Mouse (Mus musculus) lung, embryonic 16.5 days (tissue): ENCODE data around the gene Fam198a. TPM values are rescaled to one million over a fixed set of nuclear protein-coding genes. Genes with fewer than 3 reads are reported as not detected.

Source experiments
- ATAC-seq: fragments of 200-750 bp; cut with Nextera tagmentation; 2 replicates; pipeline ENCODE4 v1.8.0; 2017; ENCODE audit warnings: low read depth, mild to moderate bottlenecking, moderate library complexity
- H3K27ac ChIP-seq: fragments of 300-500 bp; sonication (generic); 2 replicates; pipeline ENCODE4 v1.5.1; 2014; ENCODE audit warnings: mild to moderate bottlenecking, control low read depth, low read length
- H3K27me3 ChIP-seq: fragments of 300-500 bp; sonication (generic); 2 replicates; pipeline ENCODE4 v1.6.1; 2014; ENCODE audit warnings: low read depth, low read length, mixed read lengths; ENCODE audit not compliant: control insufficient read depth, insufficient read depth
- H3K36me3 ChIP-seq: fragments of 300-500 bp; sonication (generic); 2 replicates; pipeline ENCODE4 v1.6.1; 2014; ENCODE audit warnings: low read length; ENCODE audit not compliant: control insufficient read depth, insufficient read depth
- H3K4me1 ChIP-seq: fragments of 300-500 bp; sonication (generic); replicated peaks from 2 replicates; pipeline ENCODE4 v1.6.1; 2014; ENCODE audit warnings: low read length, mixed read lengths; ENCODE audit not compliant: control insufficient read depth, insufficient read depth
- H3K4me2 ChIP-seq: fragments of 300-500 bp; sonication (generic); 2 replicates; pipeline ENCODE4 v1.6.1; 2014; ENCODE audit warnings: low read depth, low read length, control low read depth
- H3K4me3 ChIP-seq: fragments of 300-500 bp; sonication (generic); 2 replicates; pipeline ENCODE4 v1.5.1; 2014; ENCODE audit warnings: mild to moderate bottlenecking, low read length, control low read depth
- H3K9ac ChIP-seq: fragments of 300-500 bp; sonication (generic); 2 replicates; pipeline ENCODE4 v1.6.1; 2014; ENCODE audit warnings: low read length, control low read depth
- H3K9me3 ChIP-seq: fragments of 300-500 bp; sonication (generic); 2 replicates; pipeline ENCODE4 v1.6.1; 2016; ENCODE audit warnings: low read length; ENCODE audit not compliant: control insufficient read depth
- WGBS: fragments of 180-500 bp; shearing (Covaris S2); extraction: QIAGEN DNeasy Blood & Tissue Kit; methylation state at CpG from one replicate; pipeline ENCODE4 v1.1.7; 2014; 5-methylcytosine and 5-hydroxymethylcytosine counted together
- polyA plus RNA-seq: library from polyadenylated mRNA; unstranded; fragments of >200 nt; fragmentation: Nextera tagmentation; extraction: Ambion mirVana; gene quantifications from 2 replicates; pipeline ENCODE4 v1.2.1, GENCODE M21; 2015

Gene Fam198a
- polyA plus RNA-seq, 1 experiment from 2014 or later: 2.4 TPM

- Histone ChIP-seq H3K27me3 (no peaks in the 10 kb centered on the region), H3K4me1 (peaks cover 15% of the 10 kb centered on the region), H3K4me2 (no peak overlapping the region), H3K9ac (no peak overlapping the region), H3K4me3 (no peak overlapping the region), H3K36me3 (no peaks in the 10 kb centered on the region), H3K27ac (no peak overlapping the region), H3K9me3 (no peaks in the 10 kb centered on the region)
- ATAC-seq: no peak
- 82% methylated on average over 7 of the region's 7 CpGs for WGBS
Observed at GRCm38 (mm10) chr9:122029765-122030164, 79.0 kb downstream of the Fam198a start.

Other genes with a start within 250 kb of the Fam198a start
- gene Sec22c, start 245.5 kb upstream of the Fam198a start, polyA plus RNA-seq: 9.2 and 10.0 TPM in 2 replicates
- gene Ss18l2, start 240.7 kb upstream of the Fam198a start, polyA plus RNA-seq: 94.0 and 104 TPM in 2 replicates
- 61.9 and 69.5 TPM in 2 replicates for gene Nktr, start 231.8 kb upstream of the Fam198a start, polyA plus RNA-seq
- 7.3 and 7.4 TPM in 2 replicates for gene Zfp651, start 191.7 kb upstream of the Fam198a start, polyA plus RNA-seq
- 0.57 and 2.2 TPM in 2 replicates for gene Klhl40, start 173.4 kb upstream of the Fam198a start, polyA plus RNA-seq
- gene Hhatl, start 158.5 kb upstream of the Fam198a start, polyA plus RNA-seq: 1.4 and 2.4 TPM in 2 replicates
- 2.0 and 2.4 TPM in 2 replicates for gene Ccdc13, start 111.5 kb upstream of the Fam198a start, polyA plus RNA-seq
- 152 and 166 TPM in 2 replicates for gene Higd1a, start 92.6 kb upstream of the Fam198a start, polyA plus RNA-seq
- 1.6 and 2.9 TPM in 2 replicates for gene Ackr2, start 52.6 kb upstream of the Fam198a start, polyA plus RNA-seq
- gene Cyp8b1, start 34.7 kb upstream of the Fam198a start, polyA plus RNA-seq: 0.28 TPM in 1 of 2 replicates, not detected in the other
- 11.5 and 12.1 TPM in 2 replicates for gene Pomgnt2, start 46.1 kb downstream of the Fam198a start, polyA plus RNA-seq
- 93.3 and 96.3 TPM in 2 replicates for gene Snrk, start 166.3 kb downstream of the Fam198a start, polyA plus RNA-seq